Mouse (Mus musculus) cerebellum, postnatal 14 days (tissue): ENCODE results near the gene Krtap4-16.
"Not testable (repeated sequence)": the region's sequence is repeated elsewhere in the genome, so short reads cannot be mapped to it uniquely, and the experiment has no call there.

ENCODE experiments used
- DNase-seq, 2 experiments: peaks; one replicate each; pipeline ENCODE4 v3.0.0; 2021; ENCODE audit warnings: mixed read lengths in 2 of 2

Gene Krtap4-16

GRCm38 (mm10) chr11:99851508-99851907, at the start of gene Krtap4-16:
Krtap4-16 (minus strand) TSS chr11:99851608.
- no peak for DNase-seq

- not testable (repeated sequence) for DNase-seq
Observed at GRCm38 (mm10) chr11:99878887-99879286, 27.5 kb upstream of the Krtap4-16 start, which contains the start of gene Gm11567. Gm11567 (plus strand) TSS chr11:99879187.

GRCm38 (mm10) chr11:99873089-99873488, 21.7 kb upstream of the Krtap4-16 start, which contains the start of gene Krtap9-1:
Krtap9-1 (plus strand) TSS chr11:99873389.
- not testable (repeated sequence) for DNase-seq

GRCm38 (mm10) chr11:99864176-99864575, 12.8 kb upstream of the Krtap4-16 start, which contains the start of gene Gm11559:
Gm11559 (plus strand) TSS chr11:99864476.
- not testable (repeated sequence) for DNase-seq

- no peak for DNase-seq
Observed at GRCm38 (mm10) chr11:99858761-99859160, 7.4 kb upstream of the Krtap4-16 start.

GRCm38 (mm10) chr11:99857617-99858016, 6.2 kb upstream of the Krtap4-16 start, which contains the start of gene Gm11568:
Gm11568 (plus strand) TSS chr11:99857917.
- no peak for DNase-seq

GRCm38 (mm10) chr11:99854121-99854520, 2.7 kb upstream of the Krtap4-16 start:
- peak in 1 of 2 experiments; percentile 10 for DNase-seq

- DNase-seq, result no peak
Observed at GRCm38 (mm10) chr11:99846746-99847145, 4.7 kb downstream of the Krtap4-16 start.

- DNase-seq, result no peak
Observed at GRCm38 (mm10) chr11:99842185-99842584, 9.2 kb downstream of the Krtap4-16 start.

- DNase-seq, result no peak
Observed at GRCm38 (mm10) chr11:99837966-99838365, 13.4 kb downstream of the Krtap4-16 start, which contains the start of gene 2300003K06Rik. 2300003K06Rik (minus strand) TSS chr11:99838066.

- DNase-seq, result not testable (repeated sequence)
Observed at GRCm38 (mm10) chr11:99815566-99815965, 35.8 kb downstream of the Krtap4-16 start, which contains the start of gene Gm11564. Gm11564 (minus strand) TSS chr11:99815666.

GRCm38 (mm10) chr11:99809792-99810191, 41.6 kb downstream of the Krtap4-16 start, which contains the start of gene Krtap4-13:
Krtap4-13 (minus strand) TSS chr11:99809892.
- DNase-seq, result not testable (repeated sequence)

- not testable (repeated sequence) for DNase-seq
Observed at GRCm38 (mm10) chr11:99804346-99804745, 47.1 kb downstream of the Krtap4-16 start, which contains the start of gene Gm11554. Gm11554 (minus strand) TSS chr11:99804446.
